Mouse (Mus musculus) lung, adult 18-20 months (tissue): ENCODE measurements around the gene Myo1h.

Experiments
- DNase-seq, 2 experiments: peaks; one replicate each; pipeline ENCODE4 v3.0.0; 2022; ENCODE audit warnings: mixed read lengths in 2 of 2

Myo1h gene

DNA sequence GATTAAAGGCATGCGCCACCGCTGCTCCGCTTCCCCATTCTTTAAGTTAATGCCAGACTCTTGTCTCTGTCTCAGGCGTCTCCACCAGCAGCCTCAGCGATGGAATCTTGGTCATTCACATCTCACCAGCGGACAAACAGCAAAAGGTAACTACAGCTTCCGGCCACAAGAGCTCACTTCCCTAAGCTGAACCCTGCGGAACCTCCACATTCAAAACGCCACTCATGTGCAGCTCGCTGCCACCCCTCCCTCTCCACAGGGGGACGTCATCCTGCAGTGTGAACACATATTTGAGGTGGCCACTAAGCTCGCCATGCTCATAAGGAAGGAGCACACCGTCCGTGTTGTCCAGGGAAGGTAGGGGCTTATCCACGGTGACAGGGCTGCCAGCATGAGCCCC is 72.0 kb downstream of the Myo1h start:
- no peak for DNase-seq

DNA sequence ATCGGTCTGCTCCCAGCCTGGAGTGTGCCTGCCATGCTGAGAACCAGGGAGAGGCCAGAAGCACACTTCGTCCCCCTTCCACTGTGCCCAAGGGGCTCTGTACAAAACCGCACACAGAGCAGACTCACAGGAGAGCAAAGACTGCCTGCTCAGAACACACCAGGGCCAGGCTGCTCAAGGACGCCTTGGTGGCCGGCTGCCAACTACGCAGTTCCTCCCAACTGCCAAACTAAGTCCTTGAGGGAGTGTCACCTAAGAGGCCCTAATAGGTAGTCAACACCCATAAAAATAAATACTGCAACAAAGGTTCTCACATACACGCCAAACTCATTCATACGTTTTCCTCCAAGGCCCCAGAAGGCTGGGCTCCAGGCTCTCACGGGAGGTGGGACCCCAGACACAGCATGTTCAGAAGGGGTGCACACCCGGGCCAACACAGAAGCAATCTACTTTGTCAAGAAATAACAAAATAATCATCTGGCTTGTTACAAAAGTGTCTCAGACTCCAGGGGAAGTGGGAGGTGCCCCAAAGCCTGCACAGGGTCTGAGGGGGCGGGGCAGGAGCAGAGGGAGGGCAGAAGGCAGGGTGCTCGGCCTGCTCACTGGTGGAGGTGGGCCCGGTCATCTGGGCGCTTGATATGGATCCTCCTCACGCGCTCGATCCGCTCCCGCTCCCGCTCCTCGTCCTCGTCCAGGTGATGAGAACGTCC is 76.2 kb downstream of the Myo1h start:
- peak; percentile 91 to 93 for DNase-seq

DNA sequence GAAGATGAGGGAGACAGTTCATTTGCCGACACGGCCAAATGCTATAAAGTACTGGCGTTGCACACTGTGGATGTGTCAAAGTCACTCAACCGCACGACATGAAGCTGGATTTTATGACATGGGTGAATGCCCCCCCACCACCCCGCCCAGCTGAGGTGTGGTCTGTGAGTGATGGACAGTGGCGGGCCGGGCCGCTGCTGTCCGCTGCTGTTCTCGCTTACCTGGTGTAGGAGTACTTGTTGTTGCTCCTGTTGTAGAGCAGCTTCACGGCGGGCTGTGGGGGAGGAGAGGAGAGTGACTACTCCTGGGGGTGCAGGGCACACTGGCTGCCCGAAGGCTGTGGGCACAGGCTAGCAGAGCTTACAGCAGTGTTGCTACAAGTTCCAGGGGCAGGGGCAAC is 79.2 kb downstream of the Myo1h start:
- no peak for DNase-seq

DNA sequence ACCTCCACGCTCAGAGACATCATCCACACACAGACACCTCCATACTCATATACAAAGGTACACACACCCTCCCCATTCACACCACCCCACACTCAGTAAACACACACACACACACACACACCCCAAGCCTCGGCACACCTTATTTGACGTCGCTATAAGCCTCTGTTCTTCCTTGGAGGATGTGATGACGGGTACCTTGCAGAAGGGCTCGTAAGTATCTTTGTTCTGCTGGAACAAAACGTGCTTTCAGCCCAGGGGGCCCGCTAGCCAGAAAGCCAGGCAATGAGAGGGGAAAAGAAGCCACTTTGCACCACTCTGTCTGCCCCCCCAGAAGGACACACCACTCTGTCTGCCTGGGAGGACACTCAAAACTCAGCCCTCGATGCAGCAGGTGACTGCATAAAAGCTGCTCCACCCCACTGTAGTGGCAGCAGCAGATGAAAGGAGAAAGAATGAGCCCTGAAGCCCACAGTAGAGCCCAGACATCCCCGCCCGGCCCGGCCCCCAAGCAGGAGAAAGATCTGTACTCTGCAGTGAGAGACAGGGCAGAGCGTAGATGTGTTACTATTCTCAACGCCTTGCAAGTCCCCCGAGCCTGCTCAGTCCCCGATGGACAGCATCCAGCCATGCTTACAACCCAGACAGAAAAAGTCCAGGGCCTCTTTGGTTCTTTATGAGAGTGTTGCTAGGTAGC is 80.0 kb downstream of the Myo1h start:
- DNase-seq, result no peak

DNA sequence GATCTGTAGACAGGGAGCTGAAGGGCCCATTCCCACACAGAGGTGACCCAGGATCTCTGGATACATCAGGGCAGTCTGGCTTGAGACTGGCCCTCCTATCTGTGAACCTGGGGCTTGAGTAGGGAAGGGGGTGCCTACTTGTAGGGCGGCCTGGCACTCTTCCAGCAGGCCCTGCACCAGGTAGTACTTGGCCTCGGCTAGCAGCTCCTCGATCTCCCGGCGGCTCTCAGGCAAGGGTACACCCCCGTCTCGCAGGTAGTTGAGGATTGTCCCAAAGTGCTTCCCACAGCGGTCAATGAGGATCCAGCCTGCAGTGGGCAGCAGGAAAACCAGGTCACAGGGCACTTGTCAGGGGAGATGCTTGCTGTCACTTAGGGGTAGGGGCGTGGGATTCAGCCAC is 81.0 kb downstream of the Myo1h start:
- peak in 1 of 2 experiments; percentile 54 for DNase-seq

DNA sequence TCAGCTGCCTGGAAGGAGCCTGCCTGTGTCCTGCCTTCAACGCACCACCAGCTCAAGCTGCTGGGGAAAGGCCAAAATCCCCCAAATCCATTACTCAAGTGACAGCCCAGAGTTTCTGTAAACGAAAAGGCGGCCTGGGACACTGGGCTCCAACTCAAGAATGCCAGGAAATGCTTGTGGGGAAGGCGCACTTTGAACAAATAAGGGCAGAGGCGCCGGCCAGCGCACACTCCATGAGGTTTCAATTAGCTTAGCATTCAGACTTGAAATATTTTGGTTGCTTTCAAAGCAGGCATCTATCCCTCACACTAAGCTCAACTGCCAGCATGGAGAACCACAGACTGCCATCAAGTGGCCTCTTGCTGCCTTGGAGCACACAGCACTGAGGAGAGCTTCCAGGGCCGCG is 81.4 kb downstream of the Myo1h start:
- DNase-seq, result peak; percentile 90 to 93

DNA sequence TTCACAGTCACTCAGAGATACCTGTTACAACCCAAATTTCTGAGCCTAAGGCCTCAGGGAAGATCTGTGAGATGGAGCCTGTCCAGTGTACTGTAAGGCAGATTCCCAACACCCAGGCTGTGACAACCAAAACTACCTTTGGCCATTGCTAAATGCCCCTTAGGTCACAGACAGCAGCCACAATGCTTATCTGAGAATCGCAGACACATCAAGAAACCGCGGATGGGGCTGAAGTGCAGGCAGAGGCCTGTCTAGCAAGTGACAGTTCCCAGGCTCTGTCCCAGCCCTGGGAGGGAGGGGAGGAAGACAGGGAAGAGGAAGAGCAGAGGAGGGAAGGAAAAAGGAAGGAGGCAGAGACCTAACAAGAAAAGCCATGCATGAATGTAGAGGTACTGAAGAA is 82.4 kb downstream of the Myo1h start:
- DNase-seq, result no peak

DNA sequence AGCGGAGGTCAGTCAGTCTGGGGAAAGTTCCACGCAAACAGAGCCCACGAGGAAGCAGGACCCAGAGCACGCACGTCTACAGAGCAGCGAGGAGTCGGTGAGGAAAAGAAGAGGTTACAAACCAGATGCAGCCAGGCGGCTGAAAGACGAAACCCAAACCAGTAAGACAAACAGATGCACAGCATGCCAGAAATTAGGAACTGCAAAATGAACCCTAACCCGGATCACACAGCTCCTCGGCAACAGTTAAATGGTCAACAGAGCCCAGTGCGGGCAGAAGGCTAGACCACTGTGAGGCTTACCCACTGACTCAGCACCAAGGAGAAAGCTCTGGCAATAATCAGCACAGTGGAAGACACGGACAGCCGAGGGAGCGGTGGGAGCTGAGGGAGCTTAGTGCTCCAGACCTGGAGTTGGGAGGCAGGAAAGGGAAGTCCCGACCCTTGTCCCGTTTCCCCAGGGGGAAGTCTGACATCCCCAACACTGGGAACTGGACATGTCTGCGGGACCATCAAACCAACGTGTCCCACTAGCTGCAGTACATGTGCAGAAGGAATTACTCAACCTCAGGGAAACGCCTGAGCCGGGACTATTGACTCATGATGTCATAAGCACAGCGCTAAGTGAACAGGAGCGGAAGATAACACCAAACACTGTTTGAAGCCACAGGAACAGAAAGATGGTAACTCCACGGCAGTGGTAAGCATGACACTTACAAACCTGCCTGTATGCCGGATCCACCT is 82.9 kb downstream of the Myo1h start:
- DNase-seq, result peak; percentile 50 to 68

DNA sequence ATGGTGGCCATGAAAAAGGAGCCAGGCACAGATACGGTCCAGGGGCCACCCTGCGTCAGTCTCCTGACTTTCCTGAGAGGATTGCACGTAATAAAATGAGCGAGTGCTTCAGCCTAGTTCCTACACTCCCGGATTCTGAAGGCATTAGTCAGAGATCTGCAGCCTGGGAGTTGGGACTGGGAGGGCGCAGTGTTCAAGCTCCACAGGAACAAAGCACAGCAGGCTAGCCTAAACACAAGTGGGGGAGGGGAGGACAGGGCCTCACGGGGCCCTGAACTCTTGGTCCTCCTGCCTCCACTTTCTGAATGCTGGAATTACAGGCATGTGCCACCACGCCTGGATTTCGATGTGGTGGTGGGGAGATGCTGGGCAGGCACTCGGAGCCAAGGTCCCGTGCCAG is 83.6 kb downstream of the Myo1h start:
- peak; percentile 59 to 69 for DNase-seq

DNA sequence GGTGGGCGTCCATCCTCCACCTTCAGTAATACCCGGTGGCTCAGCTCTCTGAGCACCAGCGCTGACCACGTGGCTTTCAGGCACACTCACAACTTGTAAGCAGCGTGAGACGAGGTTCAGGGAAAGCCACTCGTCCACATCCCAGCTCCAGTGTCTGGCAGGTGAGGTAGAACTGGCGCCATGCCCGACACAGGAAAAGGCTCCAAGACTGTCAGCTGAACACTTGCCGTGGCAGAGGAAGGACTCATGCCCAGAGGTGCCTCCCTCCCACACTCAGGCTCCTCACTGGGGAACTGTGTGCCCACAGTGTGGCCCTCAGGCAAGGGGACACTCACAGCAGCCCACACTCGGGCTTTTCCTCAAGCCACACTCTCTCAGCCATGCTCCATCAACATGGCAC is 84.2 kb downstream of the Myo1h start:
- DNase-seq, result peak; percentile 87 to 90

DNA sequence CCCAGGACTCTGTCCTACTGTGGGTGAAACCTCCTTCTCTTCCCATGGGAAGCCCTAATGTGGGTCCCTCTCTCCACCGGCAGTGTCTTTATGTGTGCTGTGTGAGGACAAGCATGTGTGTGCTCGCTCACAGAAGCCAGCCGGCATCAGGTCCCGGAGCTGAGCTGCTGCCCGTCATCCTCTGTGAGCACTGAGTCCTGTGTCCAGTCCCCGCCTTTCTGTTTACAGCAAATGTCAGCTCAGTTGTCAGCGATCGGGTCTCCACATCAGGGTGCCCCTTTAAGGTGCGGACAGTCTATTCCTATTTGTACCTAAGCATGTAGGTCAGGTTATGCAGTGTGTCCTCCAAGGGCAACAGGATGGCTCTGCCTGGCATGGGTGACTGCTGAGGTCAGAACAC is 84.6 kb downstream of the Myo1h start:
- DNase-seq, result no peak

DNA sequence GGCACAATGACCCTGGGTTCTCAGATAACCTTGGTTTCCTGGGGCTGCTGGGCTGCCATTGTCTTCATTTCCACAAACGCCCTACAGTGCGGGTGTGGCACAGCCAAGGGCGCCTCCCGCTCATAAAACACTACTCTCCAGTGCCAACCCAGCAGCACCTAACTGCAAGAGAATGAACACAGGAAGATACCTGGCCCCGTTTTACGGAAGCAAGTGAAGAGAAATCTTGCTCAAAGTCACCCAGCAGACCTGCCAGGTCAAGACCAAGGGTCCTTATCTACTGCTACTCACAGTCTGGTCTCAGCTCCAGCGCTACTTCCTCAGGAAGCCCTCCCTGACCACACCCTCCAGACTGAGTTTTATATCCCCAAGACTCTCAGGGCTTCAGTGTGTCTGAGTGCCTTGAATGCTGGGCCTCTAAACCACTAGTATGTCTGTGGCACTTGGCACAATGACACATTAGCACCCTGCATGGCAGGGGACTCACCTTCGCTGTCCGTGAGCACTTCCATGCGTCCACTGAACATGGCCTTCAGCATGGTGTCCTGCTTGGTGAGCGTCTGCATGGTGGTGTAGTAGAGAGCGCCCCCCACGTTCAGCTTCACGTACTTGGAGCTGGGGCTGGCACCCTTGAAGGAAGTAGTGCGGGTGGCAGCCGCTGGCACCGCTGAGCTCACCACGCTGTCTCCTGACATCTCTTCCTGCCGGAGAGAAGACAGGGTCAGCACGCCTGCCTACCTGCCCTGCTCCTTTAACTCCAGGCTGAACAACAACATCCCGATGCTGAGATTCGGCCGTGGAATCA is 85.6 kb downstream of the Myo1h start:
- peak; percentile 57 to 59 for DNase-seq

DNA sequence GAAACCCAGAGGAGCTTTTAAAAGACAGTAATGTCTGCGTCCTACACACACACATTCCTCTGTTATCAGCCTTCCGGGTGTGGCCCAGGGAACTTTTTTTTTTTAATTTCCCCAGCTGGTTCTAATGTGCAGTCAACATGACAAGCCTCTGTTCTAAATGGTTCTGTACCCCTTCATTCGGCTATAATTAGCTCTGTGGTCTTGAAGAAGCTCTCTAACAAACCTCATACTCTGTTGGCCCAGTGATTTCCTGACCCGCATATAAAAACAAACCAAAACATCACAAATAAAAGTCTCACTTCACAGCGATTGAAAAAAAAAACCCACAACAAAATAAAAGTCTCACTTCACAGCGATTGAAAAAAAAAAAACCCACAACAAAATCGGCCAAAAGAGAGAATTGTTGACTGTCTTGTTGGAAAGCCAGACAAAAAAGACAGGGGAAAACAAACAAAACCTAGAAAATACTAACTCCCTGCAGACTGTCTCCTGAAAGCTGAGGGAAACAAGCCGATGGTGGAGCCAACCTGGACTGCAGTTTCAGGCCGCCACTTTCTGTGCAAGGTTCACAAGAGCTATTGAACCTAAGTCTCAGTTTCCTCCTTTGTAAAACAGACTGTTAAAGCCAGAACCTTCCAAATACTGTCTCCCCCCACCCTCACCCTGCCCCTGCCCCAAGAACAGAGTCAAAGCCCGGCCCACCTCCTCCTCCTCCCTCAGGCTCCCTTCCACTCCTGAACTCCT is 89.4 kb downstream of the Myo1h start:
- DNase-seq, result peak in 1 of 2 experiments; percentile 57

DNA sequence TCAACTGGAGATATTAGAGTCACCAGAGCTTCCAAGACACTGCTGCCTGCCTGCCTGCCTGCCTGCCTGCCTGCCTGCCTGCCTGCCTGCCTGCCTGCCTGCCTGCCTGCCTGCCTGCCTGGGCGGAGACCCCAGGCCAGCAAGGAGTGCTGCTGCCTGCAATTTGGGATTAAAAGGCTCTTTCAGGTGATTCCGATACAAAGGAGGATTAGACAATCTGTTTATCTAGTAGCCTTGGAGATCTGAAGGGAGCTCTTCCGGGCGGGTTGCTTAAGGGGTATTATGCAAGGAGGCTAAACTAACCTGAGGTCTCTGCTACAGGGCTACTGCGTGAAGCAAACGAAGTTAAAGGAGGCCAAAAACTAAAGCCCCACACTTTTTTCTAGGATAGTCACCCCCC is 90.0 kb downstream of the Myo1h start:
- peak; percentile 58 to 72 for DNase-seq

DNA sequence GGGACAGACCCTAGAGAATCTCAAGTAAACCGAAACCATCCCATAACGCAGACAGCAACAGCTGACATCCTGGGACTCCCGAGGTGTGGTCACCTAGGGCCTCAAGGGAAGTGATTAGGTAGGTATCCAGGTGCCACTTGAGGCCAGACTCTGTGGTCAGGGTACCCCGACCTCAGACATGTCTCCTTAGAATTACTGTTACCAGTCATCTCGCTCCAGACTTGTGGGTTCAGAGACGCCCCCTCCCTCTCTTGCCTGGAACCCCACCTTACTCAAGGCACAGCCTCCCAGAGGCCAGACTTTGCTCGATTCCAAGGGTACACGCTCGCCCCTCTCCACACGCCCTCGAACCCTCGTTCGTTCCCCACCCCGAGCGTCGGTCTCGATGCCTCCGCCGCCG is 90.8 kb downstream of the Myo1h start:
- no peak for DNase-seq

DNA sequence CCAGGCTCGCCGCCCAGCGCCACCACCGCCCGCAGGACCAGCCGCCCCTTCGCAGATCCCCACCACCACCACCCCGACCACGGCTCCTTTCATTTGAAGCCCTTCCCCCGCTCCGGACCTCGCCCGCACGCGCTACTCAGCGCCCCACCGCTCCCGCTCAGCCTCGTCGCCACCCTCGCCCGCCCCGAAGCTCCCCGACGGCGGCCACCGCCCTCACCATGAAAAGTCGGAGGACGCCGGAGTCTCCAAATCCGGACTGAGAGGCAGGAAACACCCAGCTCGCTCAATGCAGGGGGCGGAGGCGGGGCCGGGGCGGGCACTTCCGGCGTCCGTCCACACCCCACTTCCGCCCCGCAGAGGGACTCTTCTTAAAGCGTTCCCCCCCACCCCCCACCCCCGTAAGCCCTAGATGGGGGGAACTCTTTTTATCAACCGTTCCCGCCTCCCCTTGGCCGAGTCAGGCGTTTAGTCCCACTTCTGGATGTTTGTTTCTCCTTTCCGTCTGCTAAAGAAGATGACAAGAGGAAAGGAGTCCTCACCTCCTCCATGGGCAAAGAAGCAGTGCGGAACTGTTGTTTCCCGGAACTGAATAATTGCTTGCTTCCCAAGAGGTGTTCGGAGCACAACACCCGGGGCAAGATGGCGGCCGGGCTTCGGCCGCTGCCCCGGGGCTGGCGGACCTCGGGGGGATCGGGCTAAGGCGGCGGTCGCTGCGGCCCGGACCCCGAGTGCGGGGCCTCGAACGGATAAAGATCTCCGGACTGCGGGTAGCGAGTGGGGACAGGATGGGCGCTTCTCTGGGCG is 91.4 kb downstream of the Myo1h start, which contains the start of the genes Kctd10 and Ube3b:
TSS of gene Kctd10 (minus strand) at position 300 of the 804 bp plus-strand sequence.
TSS of gene Ube3b (plus strand) at position 399 of the 804 bp plus-strand sequence.
- DNase-seq, result peak; percentile 84 to 89

DNA sequence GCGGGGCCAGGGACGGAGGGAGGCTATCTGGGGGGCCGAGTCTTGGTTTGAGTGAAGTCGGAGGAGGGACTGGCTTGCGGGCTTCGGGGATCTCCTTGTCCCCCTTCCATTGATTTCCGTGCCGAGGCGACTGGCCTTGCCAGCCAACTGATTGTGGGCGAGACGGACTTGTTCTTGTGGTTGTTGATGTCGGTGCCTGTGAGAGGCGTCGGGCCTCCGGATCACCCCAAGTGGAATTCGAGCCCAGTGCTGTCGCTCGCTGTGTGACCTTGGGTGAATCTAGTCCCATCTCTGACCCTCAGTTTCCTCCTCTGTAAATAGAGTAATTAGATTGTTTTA is 92.0 kb downstream of the Myo1h start:
- DNase-seq, result no peak

DNA sequence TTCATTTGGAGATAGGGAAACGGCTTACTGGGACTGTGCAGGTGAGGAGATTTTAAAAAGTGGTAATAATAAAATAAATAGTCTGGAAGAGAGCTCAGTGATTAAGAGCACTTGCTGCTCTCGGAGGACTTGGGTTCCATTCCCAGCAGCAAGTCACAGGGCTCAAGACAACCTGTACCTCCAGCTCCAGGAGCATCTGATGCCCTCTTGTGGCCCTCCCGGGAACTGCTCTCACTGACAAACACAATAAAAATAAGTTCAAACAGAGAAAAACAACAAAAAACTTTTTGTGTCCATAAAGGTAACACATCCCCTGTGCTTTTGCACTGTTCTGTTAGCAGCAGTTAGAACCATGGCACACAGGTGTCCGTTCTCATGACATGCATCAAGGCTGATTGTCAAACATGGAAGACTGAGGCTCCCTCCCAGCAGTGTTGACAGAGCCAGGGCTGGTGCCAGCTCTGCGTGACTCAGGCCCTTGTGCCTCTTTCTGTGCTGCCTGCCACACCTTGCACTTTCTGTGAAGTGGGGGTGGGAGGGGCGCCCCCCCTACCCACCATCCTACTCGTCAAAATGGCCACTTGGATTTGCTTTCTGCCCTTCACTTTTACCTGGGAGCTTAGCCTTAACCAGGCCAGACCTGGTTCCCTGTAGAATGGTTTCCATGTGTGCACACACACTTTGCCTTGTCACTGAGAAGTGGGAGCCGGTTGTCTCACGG is 94.4 kb downstream of the Myo1h start:
- peak in 1 of 2 experiments; percentile 62 for DNase-seq

DNA sequence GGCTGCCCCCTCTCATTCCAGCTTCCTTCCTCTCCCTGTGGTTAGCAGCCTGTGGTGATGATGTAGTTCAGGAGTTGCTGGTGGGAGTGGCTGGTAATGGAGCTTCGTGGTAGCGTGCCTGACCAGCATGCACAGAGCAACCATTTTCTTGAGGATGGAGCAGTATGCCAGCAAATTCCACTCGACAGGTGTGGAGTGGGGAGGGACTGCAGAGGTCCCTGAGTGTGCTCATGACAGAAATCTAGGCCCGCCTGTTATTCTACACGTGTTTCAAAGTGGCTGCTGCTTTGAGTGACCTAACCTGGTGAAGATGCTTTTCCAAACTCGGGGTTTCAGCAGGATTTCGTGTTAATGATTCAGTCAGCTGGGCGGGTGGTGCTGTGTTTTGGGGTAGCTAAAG is 95.5 kb downstream of the Myo1h start:
- DNase-seq, result peak; percentile 52 to 67

DNA sequence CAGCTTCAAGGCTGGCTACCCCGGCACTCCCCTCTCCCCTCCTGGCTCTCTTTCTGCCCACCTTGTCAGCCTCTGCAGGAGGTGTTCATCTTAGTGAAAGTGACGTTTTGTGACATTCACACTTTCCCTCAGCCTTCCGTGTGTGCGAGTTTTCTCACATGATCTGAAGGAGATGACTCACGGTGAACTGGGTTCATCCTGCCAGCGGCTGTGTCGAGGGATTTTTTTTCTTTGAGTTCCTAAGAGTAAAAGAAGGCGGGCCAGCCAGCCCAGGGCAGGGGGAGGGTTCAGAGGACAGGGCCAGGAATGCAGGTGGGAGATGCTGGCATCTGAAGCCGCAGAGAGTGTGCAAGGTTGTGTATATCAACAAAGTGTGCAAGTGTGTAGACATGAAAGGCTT is 104.2 kb downstream of the Myo1h start:
- no peak for DNase-seq

DNA sequence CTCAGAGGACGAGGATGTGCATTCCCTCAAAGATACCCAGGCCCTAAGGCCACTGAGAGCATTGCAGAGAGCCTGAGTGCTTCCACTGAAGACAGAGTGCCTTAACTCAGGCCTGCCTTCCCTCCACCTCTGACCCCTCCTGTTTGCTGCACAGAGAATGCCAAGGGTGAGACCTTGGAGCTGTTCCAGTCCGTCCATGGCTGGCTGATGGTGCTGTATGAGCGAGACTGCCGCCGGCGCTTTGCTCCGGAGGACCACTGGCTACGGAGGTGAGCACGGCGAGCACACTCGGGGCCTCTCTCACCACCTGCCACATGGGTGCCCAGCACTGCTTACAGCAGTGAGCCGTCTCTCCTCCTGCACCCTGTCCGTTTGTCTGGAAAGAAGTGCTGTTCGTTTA is 117.6 kb downstream of the Myo1h start:
- DNase-seq, result no peak
